Mouse (Mus musculus) brain, embryonic 18.5 days (tissue): ENCODE data around the gene C1qtnf2.

Experiments used
- DNase-seq: peaks from one replicate; pipeline ENCODE4 v3.0.0-alpha.2; 2012; ENCODE audit warnings: low read depth, low spot score

Gene C1qtnf2

DNA sequence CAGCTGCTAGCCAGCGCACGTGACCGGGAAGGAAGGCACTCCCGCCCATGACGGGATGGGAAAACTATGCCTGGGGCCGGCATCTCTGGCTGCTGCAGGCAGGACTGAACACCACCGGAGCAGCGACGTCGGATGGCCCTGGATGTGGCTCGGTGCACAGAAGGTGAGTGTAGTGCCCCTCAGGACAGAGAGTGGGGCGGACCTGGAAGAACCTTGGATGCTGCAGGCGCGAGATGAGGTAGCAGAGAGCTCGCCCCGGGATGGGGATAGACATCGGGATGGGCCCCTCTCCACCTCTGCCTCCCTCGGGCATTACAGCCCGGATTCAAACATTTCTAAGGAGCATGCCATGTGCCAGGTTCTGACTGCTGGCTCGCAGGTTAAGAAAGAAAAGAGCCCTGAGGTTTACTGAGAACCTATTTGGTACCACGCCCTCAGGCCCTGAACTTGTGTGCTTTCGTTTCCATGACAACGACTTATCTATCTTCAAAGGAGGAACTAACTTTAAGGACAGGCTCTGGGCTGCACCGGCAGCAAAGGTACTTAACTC lies at the start of gene C1qtnf2:
TSS of gene C1qtnf2 (plus strand) at position 52 of the 550 bp plus-strand sequence.
- DNase-seq = no peak

DNA sequence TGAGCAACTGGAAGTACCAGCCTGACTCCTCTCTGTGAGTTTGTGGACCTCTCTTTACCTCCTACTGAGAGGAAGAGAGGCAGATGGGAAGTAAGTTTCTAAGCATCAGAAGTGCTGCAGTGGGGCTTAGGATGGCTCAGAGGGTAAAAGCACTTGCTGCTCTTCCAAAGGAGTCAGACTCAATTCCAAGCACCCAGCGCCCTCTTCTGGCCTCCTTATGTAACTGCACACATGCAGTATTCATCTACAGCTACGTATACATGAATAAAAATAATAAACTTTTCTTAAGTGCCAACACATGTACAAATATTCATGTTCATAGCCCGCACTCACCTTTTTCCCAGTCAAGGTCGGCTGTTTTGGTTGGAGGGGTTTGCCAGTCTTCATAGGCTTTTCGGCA lies 49.7 kb upstream of the C1qtnf2 start:
- DNase-seq = no peak

DNA sequence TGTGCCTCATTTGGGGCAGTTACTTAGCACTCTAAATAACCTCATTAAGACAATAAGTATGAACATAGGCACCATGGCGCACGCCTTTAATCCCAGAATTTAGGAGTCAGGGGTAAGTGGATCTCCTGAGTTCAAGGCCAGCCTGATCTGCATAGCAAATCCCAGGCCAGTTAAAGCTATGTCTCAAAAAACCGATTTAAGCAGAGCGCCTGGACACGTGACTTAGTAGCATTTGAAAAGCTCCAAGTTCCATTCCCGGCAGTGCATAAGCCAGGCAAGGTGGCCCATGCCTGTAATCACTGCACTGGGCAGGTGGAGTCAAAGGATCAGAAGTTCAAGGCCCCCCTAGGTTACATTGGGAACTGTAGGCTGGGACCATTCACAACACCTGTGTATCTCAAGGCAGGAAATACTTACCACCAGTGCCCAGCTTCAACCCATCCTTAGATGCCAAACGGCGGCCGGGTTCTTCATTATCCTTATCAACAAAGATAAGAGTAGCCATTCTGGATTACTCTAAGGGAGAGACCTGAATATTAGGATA lies 48.8 kb upstream of the C1qtnf2 start:
- no peak for DNase-seq

DNA sequence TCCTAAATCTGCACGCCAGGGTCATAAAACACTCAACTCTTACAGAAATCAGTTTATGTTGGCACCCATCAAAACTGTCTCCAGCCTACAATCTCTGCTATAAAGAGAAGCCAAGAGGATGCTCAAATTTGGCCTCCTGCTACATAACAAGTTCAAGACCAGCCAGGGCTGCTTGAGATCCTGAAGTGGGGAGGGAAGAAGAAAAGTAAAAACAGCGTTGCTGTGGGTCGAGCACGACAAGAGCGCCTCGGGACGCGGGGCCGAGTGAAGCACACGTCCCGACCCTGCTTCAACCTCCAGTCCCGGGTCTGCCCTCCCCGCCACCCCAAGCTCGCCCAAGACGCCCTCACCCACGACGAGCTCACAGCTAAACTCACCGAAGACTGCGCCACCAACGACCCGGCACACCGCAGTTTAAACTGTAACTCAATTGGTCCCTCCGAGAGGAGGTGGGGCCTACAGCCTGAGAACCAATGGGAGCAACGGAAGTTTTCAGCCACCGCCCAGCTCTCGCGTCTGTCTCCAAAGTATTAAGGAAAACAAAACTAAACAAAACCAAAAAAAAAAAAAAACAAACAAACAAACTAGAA lies 48.2 kb upstream of the C1qtnf2 start, which contains the start of gene Pttg1:
TSS of gene Pttg1 (minus strand) at position 428 of the 590 bp plus-strand sequence.
- peak; percentile 45 for DNase-seq

DNA sequence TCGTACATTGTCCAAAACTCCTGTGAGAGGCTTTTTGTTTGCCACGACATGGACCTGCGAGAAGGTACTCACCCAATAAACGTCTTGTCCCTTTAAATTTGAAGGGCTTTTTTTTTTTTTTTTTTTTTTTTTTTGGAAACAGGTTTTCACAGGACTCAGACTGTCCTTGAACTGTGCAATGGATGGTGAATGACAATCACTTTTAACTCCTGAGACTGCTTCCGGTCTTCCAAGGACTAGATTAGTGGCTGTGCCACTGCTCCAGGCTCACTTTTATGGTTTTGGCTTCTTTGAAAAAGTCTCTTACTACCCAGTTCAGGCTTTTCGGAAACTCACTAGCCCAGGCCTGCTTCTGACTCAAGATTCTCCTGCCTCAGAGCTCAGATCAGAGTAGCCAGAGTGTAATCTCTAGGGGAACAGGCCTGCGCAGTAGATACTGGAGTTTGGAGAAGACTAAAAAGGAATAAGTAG lies 47.6 kb upstream of the C1qtnf2 start:
- no peak for DNase-seq

DNA sequence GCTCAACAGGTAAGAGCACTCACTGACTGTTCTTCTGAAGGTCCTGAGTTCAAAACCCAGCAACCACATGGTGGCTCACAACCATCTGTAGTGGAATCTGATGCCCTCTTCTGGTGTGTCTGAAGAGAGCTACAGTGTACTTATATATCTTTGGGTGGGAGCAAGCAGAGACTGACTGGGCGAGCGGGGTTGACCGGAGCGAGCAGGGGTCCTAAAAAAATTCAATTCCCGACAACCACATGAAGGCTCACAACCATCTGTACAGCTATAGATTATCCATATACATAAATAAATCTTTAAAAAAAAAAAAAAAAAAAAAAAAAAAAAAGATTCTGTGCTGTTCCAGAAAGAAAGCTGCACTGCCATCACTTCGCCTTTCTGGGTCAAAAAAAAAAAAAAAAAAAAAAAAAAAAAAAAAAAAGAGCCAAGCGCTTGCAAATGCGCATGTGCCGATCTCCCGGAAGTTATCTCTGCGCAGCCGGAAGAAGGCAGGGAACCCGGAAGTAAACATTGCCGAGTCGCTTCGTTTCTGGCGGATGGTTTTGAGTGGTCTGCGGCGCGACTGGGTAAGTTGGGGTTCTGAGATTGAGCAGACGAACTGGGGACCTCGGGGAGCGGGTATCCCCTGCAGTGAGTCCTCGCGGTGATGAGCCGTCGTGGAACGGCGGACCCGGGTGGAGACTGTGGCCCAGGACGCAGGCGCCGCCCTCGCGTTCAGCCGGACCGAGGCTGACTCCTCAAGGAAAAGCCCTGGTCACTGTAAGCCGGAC lies 40.6 kb upstream of the C1qtnf2 start, which contains the start of gene Slu7:
TSS of gene Slu7 (plus strand) at position 491 of the 770 bp plus-strand sequence.
- peak; percentile 73 for DNase-seq

DNA sequence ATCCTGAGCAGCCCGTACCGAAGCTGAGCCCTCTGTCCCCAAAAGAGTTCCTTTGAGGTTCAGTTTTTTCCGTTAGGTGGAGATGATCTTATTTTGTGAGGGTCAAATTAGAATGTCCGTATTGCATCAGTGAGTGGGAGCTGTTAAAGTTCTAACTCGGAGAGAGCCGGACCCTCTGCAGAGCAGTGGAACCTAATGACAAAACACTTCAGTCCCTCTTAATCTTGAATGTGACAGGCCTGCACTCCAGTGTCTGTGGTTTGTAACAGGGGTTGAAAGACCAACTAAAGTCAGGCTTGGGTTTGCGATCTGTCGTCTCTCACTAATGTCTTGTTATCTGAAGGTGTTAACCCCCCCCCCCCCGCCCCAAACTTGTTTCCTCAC lies 40.1 kb upstream of the C1qtnf2 start:
- no peak for DNase-seq

DNA sequence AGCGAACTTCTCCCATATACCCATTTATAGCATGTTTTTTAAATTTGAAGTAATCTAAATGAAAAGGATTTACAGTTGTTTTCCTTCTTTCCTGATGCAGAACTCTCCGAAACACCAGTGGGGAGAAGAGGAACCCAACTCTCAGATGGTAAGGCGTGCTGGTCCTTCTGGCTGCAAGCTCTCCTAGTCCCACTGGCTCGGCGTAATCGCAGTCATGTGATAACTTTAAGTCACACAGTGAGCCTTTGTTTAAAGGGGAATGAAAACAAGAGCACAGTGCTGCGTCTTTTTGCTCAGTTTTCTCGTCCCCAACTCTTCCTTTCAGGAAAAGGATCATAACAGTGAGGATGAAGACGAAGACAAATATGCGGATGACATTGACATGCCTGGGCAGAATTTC lies 33.0 kb upstream of the C1qtnf2 start:
- no peak for DNase-seq

DNA sequence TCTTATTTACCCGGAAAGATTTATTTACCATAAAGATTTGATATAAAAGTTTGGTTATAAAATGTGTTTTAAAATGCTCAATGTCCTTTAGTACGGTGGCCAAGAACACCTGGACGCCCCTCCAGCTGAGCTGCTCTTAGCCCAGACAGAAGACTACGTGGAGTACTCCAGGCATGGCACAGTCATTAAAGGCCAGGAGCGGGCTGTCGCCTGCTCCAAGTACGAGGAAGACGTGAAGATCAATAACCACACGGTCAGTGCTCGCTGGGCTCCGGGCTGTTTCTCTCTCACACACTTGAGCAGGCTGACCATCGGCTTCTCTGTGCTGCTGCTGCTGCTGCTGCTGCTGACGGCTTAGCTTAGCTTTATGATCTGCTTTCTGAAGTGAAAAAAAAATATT lies 30.9 kb upstream of the C1qtnf2 start:
- no peak for DNase-seq

DNA sequence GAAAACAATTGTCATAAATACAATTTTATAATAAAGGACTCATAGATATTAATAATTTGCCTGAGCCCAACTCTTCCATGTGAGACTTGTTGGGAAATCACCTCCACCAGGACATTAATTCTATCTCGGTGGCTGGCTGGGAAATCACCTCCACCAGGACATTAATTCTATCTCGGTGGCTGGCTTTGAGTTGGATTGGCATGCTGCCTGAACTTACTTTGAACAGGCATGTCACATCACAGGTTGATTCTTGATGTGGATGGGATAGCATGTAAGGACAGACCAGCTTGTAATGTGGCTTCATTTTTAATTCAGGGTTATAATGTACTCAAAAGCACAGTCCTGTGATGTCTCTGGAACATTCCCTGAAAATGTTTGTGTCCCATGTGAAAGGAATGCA lies 24.2 kb upstream of the C1qtnf2 start:
- DNase-seq = no peak

DNA sequence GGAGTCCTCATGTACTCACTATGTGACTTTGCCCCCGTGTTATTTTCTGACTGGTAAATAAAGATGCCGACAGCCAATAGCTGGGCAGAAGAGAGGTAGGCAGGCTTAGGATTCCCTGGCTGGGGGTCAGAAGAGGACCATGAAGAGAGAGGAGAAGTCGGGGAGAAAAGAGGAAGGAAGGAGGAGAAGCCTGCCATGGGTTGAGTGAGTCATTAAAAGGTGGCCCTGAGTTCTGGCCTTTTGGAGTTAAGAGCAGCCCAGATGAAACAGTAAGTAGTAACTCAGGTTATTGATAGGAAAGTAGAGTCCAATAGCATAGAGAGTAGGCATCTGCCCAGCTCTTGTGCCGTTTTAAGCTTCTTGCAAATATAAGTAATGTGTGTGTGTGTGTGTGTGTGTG lies 22.8 kb upstream of the C1qtnf2 start:
- DNase-seq = no peak

DNA sequence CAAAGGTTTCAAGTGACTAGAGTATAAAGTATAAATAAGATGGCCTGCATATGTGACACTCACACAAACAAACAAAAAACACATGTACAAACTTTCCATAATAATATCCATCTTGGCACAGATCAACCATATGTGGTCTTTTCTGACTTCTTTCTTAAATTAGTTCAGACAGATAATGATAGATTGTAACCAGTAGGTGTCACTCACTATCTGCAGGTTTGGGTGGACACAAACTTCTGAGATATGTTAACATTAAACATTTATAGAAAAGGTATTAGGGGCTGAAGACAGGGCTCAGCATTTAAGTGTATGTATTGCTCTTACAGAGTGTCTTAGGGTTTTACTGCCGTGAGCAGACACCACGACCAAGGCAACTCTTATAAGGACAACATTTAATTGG lies 21.8 kb upstream of the C1qtnf2 start:
- DNase-seq = no peak

DNA sequence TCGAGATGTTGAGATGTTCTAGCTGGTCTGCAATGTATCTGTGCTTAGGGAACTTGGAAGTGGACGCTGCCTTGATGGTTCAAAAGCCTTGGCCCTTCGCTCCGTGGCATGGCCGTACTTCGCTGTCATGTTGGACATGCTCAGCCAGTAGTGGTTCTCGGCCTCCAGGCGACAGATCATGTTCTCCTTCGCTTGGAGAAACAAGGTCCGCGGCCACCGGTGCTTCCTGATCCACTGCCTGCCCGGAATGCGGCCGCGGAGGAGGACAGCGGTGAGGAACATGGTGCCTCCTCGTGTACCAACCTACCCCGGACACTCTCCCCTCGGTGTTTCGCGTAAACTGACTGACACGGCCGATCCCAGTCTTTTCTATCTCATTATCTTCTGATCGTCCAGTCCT lies 10.9 kb upstream of the C1qtnf2 start:
- no peak for DNase-seq

DNA sequence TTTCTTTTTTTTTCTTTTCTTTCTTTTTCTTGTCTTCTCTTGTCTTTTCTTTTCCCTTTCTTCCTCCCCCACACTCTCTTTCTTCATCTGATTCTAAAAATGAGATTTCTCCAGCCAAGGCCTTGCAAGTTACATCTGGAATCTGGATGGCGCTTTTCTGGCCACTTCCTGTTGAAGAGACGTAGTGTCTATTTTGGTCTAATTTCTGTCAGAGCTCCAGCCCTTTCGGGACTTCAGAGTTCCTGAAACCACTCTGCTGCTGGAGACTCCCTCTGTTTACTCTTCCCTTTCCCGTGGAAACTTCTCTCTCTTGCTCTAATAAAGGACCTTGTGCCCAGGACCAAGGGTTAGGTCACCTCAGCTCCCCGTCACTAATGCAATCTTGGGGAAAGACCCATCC lies 4.0 kb upstream of the C1qtnf2 start:
- DNase-seq = no peak

DNA sequence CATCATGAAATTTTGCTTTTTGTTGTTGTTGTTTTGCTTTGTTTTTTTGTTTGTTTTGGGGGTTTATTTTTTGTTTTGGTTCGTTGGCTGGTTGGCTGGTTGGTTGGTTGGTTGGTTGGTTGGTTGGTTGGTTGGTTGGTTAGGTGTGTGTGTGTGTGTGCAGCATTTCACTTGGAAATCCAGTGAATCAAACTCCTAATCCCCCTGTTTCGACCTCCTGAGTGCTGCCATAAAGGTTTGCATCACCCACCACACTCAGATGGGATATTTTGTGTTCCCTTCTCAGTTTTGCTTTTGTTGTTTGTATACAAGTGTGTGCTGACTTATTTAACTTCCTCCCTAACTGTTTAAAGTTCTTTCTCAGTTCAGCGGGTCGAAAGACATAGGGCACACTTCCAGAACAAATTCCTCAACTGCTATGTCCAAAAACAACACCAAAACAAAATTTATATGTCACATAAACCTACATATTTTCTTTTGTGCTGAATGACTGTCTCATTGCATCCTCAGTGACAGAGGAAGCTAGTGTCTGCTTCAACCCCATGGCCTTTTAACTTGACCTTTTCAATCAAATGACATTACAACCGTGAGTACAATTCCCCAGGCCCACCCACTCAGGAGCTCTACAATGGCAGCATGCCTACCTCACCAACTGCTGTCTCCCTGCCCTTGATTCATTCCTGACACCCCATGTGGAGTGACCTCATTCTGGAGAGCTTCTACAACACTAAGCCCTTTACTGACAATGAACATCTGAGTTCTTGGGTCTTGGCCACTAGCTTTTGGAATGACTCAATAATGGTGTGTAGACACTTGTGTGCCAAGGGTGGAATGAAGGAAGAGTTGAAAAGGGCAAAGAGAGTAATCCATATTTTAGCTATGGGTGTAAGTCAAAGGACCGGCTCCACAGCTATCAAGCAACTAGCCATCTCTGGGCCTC lies 2.9 kb upstream of the C1qtnf2 start:
- DNase-seq = no peak

DNA sequence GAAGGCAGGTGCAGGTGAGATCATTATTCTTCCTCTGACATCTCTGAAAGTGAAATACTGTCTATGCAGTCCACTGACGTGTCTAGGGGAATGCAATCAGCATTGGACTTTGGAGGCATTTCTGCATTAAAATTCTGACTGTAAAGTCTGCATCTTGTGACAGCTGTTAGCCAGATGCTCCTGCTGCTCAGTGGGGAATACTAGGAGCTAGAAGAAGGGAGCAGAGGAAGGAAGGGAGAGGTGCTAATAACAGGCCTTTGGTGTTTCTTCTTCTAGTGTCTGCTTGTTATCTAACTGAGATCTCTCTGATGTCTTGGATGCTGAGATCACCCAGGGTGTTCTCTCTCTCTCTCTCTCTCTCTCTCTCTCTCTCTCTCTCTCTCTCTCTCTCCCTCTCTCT lies 961 bp upstream of the C1qtnf2 start:
- DNase-seq = no peak

DNA sequence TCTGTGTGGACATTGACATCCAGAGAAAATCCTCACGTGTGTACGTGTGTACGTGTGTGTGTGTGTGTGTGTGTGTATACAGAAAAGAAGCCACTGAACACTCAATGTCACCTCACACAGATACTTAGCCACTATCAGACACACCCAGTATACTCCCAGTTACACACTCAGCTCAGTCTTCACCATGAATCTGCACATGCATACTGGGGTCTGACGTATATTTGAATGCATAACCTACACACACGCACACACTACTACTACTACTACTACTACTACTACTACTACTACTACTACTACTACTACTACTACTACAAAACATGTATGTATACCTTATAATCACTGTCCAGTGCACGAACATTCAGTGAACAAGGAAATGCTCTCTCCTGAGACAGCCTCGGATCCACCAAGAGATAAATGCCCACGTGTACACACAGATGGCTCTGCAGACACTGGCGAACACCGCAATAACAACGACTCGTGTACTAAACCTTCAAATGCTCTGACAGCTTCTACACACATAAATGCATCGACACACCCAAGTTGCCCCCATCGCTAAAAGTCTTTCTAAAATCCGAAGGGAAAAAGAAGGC lies 346 bp upstream of the C1qtnf2 start:
- DNase-seq = no peak

DNA sequence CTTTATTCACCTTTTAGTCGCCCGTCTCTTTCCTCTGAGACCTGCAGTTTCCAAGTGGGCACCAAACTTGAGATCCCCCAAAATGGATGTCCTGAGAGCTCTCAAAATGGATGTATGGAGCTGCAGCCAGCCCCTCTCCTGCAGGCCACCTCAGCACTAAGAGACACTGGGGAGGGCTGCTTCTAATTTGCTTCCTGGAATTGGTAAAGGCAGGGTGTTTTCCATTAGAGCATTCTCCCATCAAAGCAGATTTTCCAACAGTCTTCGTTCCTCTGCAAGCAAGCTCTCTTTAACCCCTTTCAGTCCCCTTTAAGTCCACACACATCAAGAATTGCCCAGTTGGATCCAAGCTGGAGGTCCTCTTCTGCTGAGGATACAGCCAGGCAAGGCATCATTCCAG lies 5.3 kb downstream of the C1qtnf2 start:
- no peak for DNase-seq

DNA sequence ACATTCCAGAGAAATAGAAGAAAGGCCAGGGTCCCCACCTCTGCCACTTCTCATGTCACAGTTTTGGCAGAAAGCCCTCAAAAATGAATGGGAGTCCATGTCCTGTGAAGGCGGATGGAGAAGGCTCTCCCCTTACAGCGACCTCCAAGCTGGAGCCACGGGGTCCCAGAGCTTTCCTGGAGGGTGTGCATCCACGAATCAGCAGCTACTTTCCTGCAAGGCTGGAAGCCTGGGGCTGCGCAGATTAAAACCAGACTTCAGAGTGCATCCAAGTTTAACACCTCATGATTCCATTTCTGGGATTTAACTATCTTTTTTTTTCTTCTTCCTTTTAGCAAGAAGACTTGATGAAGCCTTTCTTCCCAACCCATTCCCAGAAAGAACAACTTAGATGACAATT lies 6.5 kb downstream of the C1qtnf2 start:
- no peak for DNase-seq

DNA sequence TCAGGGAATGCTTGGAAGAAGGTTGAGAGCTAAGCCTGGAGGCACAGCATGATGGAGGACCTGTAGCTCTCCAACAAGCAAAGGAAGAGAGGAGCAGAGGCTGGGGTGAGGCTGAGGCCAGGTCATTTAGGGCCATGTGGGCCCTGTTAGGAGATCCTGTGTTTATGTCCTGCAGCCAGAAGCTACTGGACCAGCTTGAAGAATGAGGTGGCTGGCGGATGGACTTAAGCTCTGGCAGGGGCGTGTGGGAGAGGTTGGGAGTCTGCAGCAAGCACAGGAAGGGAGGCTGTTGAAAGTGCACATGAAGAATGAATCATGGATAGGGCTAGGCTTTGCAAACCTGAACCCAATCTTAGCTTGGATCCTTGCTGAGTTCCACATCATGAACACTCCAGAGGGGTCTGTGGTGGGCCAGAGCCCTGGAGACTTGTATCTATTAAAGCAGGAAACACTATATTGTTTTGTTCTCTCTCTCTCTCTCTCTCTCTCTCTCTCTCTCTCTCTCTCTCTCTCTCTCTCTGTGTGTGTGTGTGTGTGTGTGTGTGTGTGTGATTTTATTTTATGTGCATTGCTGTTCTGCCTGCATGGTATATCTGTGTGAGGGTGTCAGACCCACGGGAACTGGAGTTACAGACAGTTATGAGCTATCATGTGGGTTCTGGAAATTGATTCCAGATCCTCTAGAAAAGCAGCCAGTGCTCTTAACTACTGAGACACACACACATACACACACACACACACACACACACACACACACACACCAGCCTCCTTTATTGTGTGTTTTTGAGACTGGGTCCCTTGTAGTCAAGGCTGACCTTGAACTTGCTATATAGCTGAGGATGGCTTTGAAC lies 7.8 kb downstream of the C1qtnf2 start:
- DNase-seq = no peak
